Mouse (Mus musculus): ENCODE data around the gene Cfap77. TPM values are rescaled to one million over a fixed set of nuclear protein-coding genes. Genes with fewer than 3 reads are reported as not detected.

Gene Cfap77
- polyA plus RNA-seq, 1 experiment from 2014 or later, result 0.38 TPM

DNA sequence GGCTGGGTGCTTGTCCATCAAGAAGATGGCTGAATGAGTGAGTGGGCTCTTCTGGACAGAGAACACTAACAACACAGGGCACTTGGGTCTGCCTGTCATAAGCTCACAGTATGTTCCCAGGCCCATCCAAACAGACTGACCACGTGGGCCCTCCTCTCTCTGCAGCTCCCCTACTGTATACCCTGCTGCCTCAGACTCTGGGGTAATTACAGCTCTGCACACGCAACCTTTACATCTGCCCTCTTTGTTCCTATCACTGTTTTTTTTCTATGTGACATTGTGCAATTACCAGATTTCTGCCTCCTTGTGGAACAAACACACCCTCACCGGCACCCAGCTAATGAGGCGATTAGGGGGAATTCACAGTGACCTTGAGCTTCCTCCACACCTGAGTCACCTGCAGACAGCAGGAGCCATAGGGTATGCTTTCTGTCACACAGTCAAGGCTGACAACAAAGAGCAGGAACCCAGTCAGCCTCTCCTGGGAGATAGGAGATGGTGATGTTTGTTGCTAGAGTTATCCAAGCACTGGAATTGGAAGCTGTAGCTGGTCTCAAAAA lies 157.4 kb downstream of the Cfap77 start:
- Histone ChIP-seq H3K27me3 (ENCODE audit: control insufficient read depth, insufficient read depth, low read length) (no peaks in the 10 kb centered on the region), H3K9me3 (replicated peaks; ENCODE audit: control insufficient read depth, low read length) (no peaks in the 10 kb centered on the region), H3K36me3 (replicated peaks; ENCODE audit: control insufficient read depth, insufficient read depth, low read depth, low read length) (no peaks in the 10 kb centered on the region; the same call in none of the 2 replicates), H3K4me3 (ENCODE audit: low read depth, low read length) (no peak overlapping the region), H3K9ac (replicated peaks; ENCODE audit: low read length) (no peak overlapping the region), H3K27ac (replicated peaks; ENCODE audit: low read depth, low read length) (no peak overlapping the region), H3K4me2 (ENCODE audit: low read depth, low read length) (no peak overlapping the region), H3K4me1 (ENCODE audit: control insufficient read depth, insufficient read depth, low read length) (no peaks in the 10 kb centered on the region)
- no peak for DNase-seq (ENCODE audit: low spot score)
- no peak for ATAC-seq (replicated peaks; ENCODE audit: insufficient number of reproducible peaks, low FRiP score, low TSS enrichment, low read depth)
- WGBS, result 84% methylated on average over 4 of the region's 4 CpGs

- Histone ChIP-seq H3K4me1 (ENCODE audit: control insufficient read depth, insufficient read depth, low read length) (no peaks in the 10 kb centered on the region), H3K4me3 (ENCODE audit: low read depth, low read length) (no peak overlapping the region), H3K27me3 (ENCODE audit: control insufficient read depth, insufficient read depth, low read length) (no peaks in the 10 kb centered on the region), H3K9ac (replicated peaks; ENCODE audit: low read length) (no peak overlapping the region), H3K4me2 (ENCODE audit: low read depth, low read length) (no peak overlapping the region), H3K27ac (replicated peaks; ENCODE audit: low read depth, low read length) (no peak overlapping the region), H3K36me3 (replicated peaks; ENCODE audit: control insufficient read depth, insufficient read depth, low read depth, low read length) (no peaks in the 10 kb centered on the region; the same call in none of the 2 replicates), H3K9me3 (replicated peaks; ENCODE audit: control insufficient read depth, low read length) (no peaks in the 10 kb centered on the region)
- no peak for ATAC-seq (replicated peaks; ENCODE audit: insufficient number of reproducible peaks, low FRiP score, low TSS enrichment, low read depth)
- DNase-seq (ENCODE audit: low spot score), result no peak
- 93% methylated on average over 7 of the region's 7 CpGs for WGBS
These were observed 159.0 kb downstream of the Cfap77 start for GRCm38 (mm10) chr2:28895876-28896275.

DNA sequence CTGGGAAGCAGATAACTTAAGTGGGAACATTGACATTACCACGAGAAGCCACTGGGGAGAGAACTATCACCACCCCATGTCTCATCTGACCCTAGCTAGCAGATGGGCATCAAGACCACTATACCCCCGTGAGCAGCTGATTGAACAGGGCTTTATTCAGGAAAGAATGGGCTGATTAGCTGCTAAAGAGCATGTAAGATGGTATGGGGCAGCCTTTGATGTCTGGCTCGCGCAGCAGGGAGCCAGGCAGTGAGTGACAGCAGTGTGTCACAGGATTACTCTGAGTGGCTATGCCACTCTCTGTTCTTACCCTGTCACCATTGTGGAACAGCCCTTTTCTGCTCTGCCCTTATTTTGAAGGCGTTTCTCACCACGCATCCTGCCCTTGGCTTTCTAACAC lies 161.3 kb downstream of the Cfap77 start:
- H3K36me3 ChIP-seq (replicated peaks; ENCODE audit: control insufficient read depth, insufficient read depth, low read depth, low read length), result no peaks in the 10 kb centered on the region; the same call in none of the 2 replicates
- WGBS, result 61% methylated on average over 6 of the region's 6 CpGs
- DNase-seq (ENCODE audit: low spot score) (no peak), ATAC-seq (replicated peaks; ENCODE audit: insufficient number of reproducible peaks, low FRiP score, low TSS enrichment, low read depth) (no peak)
- no peaks in the 10 kb centered on the region for H3K4me1 ChIP-seq (ENCODE audit: control insufficient read depth, insufficient read depth, low read length)
- H3K9ac ChIP-seq (replicated peaks; ENCODE audit: low read length), result no peak overlapping the region
- H3K27ac ChIP-seq (replicated peaks; ENCODE audit: low read depth, low read length), result no peak overlapping the region
- no peak overlapping the region for H3K4me2 ChIP-seq (ENCODE audit: low read depth, low read length)
- no peaks in the 10 kb centered on the region for H3K9me3 ChIP-seq (replicated peaks; ENCODE audit: control insufficient read depth, low read length)
- H3K4me3 ChIP-seq (ENCODE audit: low read depth, low read length), result no peak overlapping the region
- H3K27me3 ChIP-seq (ENCODE audit: control insufficient read depth, insufficient read depth, low read length), result no peaks in the 10 kb centered on the region

DNA sequence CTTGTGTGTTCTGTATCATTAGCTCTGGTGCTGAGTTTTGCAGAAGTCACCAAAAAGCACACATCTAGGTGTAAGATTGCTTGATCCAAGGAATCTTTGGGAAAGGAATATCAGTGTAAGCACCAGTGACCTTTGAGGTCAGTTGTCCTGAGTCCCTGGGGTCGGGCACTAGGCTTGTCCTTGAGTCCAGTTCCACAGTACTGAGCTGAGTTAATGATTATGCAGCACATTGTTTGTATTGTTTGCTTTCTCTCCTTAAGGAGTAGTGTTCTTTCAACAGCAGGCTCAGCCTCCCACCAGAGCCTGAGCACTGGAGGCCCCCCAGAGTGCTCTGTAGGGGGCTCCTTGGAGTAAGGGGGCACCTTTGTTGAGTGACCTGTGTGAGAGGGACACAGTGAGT lies 162.1 kb downstream of the Cfap77 start:
- no peak overlapping the region for H3K4me2 ChIP-seq (ENCODE audit: low read depth, low read length)
- H3K36me3 ChIP-seq (replicated peaks; ENCODE audit: control insufficient read depth, insufficient read depth, low read depth, low read length), result no peaks in the 10 kb centered on the region; the same call in none of the 2 replicates
- ATAC-seq (replicated peaks; ENCODE audit: insufficient number of reproducible peaks, low FRiP score, low TSS enrichment, low read depth), result no peak
- no peaks in the 10 kb centered on the region for H3K9me3 ChIP-seq (replicated peaks; ENCODE audit: control insufficient read depth, low read length)
- no peak for DNase-seq (ENCODE audit: low spot score)
- H3K9ac ChIP-seq (replicated peaks; ENCODE audit: low read length), result no peak overlapping the region
- H3K4me1 ChIP-seq (ENCODE audit: control insufficient read depth, insufficient read depth, low read length), result no peaks in the 10 kb centered on the region
- 53% methylated on average over 1 of the region's 1 CpGs for WGBS
- H3K27me3 ChIP-seq (ENCODE audit: control insufficient read depth, insufficient read depth, low read length), result no peaks in the 10 kb centered on the region
- H3K27ac ChIP-seq (replicated peaks; ENCODE audit: low read depth, low read length), result no peak overlapping the region
- no peak overlapping the region for H3K4me3 ChIP-seq (ENCODE audit: low read depth, low read length)

- WGBS, result 78% methylated on average over 4 of the region's 4 CpGs
- Histone ChIP-seq H3K4me1 (ENCODE audit: control insufficient read depth, insufficient read depth, low read length) (no peaks in the 10 kb centered on the region), H3K36me3 (replicated peaks; ENCODE audit: control insufficient read depth, insufficient read depth, low read depth, low read length) (no peaks in the 10 kb centered on the region; the same call in 1 of the 2 replicates), H3K9me3 (replicated peaks; ENCODE audit: control insufficient read depth, low read length) (no peaks in the 10 kb centered on the region), H3K4me2 (ENCODE audit: low read depth, low read length) (no peak overlapping the region), H3K4me3 (ENCODE audit: low read depth, low read length) (no peak overlapping the region), H3K27ac (replicated peaks; ENCODE audit: low read depth, low read length) (no peak overlapping the region), H3K9ac (replicated peaks; ENCODE audit: low read length) (no peak overlapping the region), H3K27me3 (ENCODE audit: control insufficient read depth, insufficient read depth, low read length) (no peaks in the 10 kb centered on the region)
- no peak for ATAC-seq (replicated peaks; ENCODE audit: insufficient number of reproducible peaks, low FRiP score, low TSS enrichment, low read depth)
- no peak for DNase-seq (ENCODE audit: low spot score)
These were observed 170.0 kb downstream of the Cfap77 start for GRCm38 (mm10) chr2:28884914-28885313.

- no peak overlapping the region for H3K9ac ChIP-seq (replicated peaks; ENCODE audit: low read length)
- DNase-seq (ENCODE audit: low spot score) (no peak), ATAC-seq (replicated peaks; ENCODE audit: insufficient number of reproducible peaks, low FRiP score, low TSS enrichment, low read depth) (no peak)
- 79% methylated on average over 6 of the region's 6 CpGs for WGBS
- no peaks in the 10 kb centered on the region; the same call in 1 of the 2 replicates for H3K36me3 ChIP-seq (replicated peaks; ENCODE audit: control insufficient read depth, insufficient read depth, low read depth, low read length)
- no peaks in the 10 kb centered on the region for H3K9me3 ChIP-seq (replicated peaks; ENCODE audit: control insufficient read depth, low read length)
- no peaks in the 10 kb centered on the region for H3K27me3 ChIP-seq (ENCODE audit: control insufficient read depth, insufficient read depth, low read length)
- H3K4me3 ChIP-seq (ENCODE audit: low read depth, low read length), result no peak overlapping the region
- H3K27ac ChIP-seq (replicated peaks; ENCODE audit: low read depth, low read length), result no peak overlapping the region
- no peak overlapping the region for H3K4me2 ChIP-seq (ENCODE audit: low read depth, low read length)
- no peaks in the 10 kb centered on the region for H3K4me1 ChIP-seq (ENCODE audit: control insufficient read depth, insufficient read depth, low read length)
These were observed 171.9 kb downstream of the Cfap77 start for GRCm38 (mm10) chr2:28882826-28883485.

DNA sequence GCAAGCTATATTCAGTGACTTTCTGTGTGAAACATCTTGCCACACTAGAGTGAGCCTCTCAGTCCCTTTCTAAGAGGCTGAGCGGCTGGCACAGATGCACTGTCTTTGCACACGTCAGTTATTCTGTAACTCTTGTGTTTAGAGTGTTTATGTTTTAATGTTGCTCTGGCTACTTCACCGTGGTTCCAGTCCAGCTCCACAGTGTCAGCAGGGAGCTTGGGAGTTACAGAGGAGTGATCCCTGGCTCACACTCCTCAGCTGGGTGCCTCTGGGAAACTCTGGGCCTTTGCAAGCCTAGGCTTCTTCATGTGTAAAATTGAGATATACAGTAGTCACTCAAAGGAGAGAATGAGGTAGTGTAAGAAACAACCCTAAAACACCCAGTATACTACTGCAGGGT lies 172.8 kb downstream of the Cfap77 start:
- Histone ChIP-seq H3K36me3 (replicated peaks; ENCODE audit: control insufficient read depth, insufficient read depth, low read depth, low read length) (no peaks in the 10 kb centered on the region; the same call in 1 of the 2 replicates), H3K27ac (replicated peaks; ENCODE audit: low read depth, low read length) (no peak overlapping the region), H3K4me1 (ENCODE audit: control insufficient read depth, insufficient read depth, low read length) (no peaks in the 10 kb centered on the region), H3K4me2 (ENCODE audit: low read depth, low read length) (no peak overlapping the region), H3K27me3 (ENCODE audit: control insufficient read depth, insufficient read depth, low read length) (no peaks in the 10 kb centered on the region), H3K9ac (replicated peaks; ENCODE audit: low read length) (no peak overlapping the region), H3K4me3 (ENCODE audit: low read depth, low read length) (no peak overlapping the region), H3K9me3 (replicated peaks; ENCODE audit: control insufficient read depth, low read length) (no peaks in the 10 kb centered on the region)
- no peak for ATAC-seq (replicated peaks; ENCODE audit: insufficient number of reproducible peaks, low FRiP score, low TSS enrichment, low read depth)
- DNase-seq (ENCODE audit: low spot score), result no peak
- 93% methylated on average over 3 of the region's 3 CpGs for WGBS

- Histone ChIP-seq H3K36me3 (replicated peaks; ENCODE audit: control insufficient read depth, insufficient read depth, low read depth, low read length) (no peaks in the 10 kb centered on the region; the same call in 1 of the 2 replicates), H3K4me1 (ENCODE audit: control insufficient read depth, insufficient read depth, low read length) (no peaks in the 10 kb centered on the region), H3K4me2 (ENCODE audit: low read depth, low read length) (no peak overlapping the region), H3K9me3 (replicated peaks; ENCODE audit: control insufficient read depth, low read length) (no peaks in the 10 kb centered on the region), H3K27me3 (ENCODE audit: control insufficient read depth, insufficient read depth, low read length) (no peaks in the 10 kb centered on the region), H3K27ac (replicated peaks; ENCODE audit: low read depth, low read length) (no peak overlapping the region), H3K4me3 (ENCODE audit: low read depth, low read length) (no peak overlapping the region), H3K9ac (replicated peaks; ENCODE audit: low read length) (no peak overlapping the region)
- ATAC-seq (replicated peaks; ENCODE audit: insufficient number of reproducible peaks, low FRiP score, low TSS enrichment, low read depth) (no peak), DNase-seq (ENCODE audit: low spot score) (no peak)
- WGBS, result 93% methylated on average over 3 of the region's 3 CpGs
These were observed 173.6 kb downstream of the Cfap77 start for GRCm38 (mm10) chr2:28881275-28881674.
